Mouse (Mus musculus) heart, adult 2 months (tissue): ENCODE results near the gene Prkaca. TPM values are rescaled to one million over a fixed set of nuclear protein-coding genes. Genes with fewer than 3 reads are reported as not detected.

Experiments used
- DNase-seq, 2 experiments: peaks; one replicate each; pipeline ENCODE4 v3.0.0; 2021
- H3K27ac ChIP-seq: fragments of 200-600 bp; 2 replicates; pipeline ENCODE4 v1.8.1; 2022
- H3K27me3 ChIP-seq: fragments of 200-500 bp; 2 replicates; pipeline ENCODE4 v1.6.1; 2012; ENCODE audit warnings: mild to moderate bottlenecking, low read length, inconsistent platforms, mixed read lengths; ENCODE audit not compliant: control insufficient read depth, insufficient read depth
- H3K36me3 ChIP-seq: fragments of 200-500 bp; 2 replicates; pipeline ENCODE4 v1.6.1; 2012; ENCODE audit warnings: low read length, inconsistent platforms; ENCODE audit not compliant: control insufficient read depth, insufficient read depth
- H3K4me1 ChIP-seq: fragments of 200-500 bp; 2 replicates; pipeline ENCODE4 v1.6.1; 2011; ENCODE audit warnings: low read length; ENCODE audit not compliant: control insufficient read depth, insufficient read depth
- H3K4me3 ChIP-seq: fragments of 200-600 bp; 2 replicates; pipeline ENCODE4 v1.8.1; 2022
- H3K79me2 ChIP-seq: fragments of 200-500 bp; replicated peaks from 2 replicates; pipeline ENCODE4 v1.6.1; 2012; ENCODE audit warnings: mild to moderate bottlenecking, inconsistent platforms, low read length, moderate library complexity, mixed read lengths; ENCODE audit not compliant: control insufficient read depth, insufficient read depth
- H3K9ac ChIP-seq: fragments of 200-500 bp; 2 replicates; pipeline ENCODE4 v1.6.1; 2012; ENCODE audit warnings: low read depth, mild to moderate bottlenecking, control low read depth, inconsistent platforms, low read length, mixed read lengths
- CTCF ChIP-seq: fragments of 200-600 bp; IDR thresholded peaks from 2 replicates; pipeline ENCODE4 v1.8.1; 2022; ENCODE audit warnings: antibody characterized with exemption, mild to moderate bottlenecking, moderate library complexity
- EP300 ChIP-seq: fragments of 200-500 bp; IDR thresholded peaks from 2 replicates; pipeline ENCODE4 v1.6.1; 2011; ENCODE audit warnings: low read depth, low read length, control low read depth; ENCODE audit not compliant: insufficient read depth
- POLR2A ChIP-seq: fragments of 200-500 bp; IDR thresholded peaks from 2 replicates; pipeline ENCODE4 v1.6.1; 2011; ENCODE audit warnings: mild to moderate bottlenecking, low read depth, low read length, control low read depth; ENCODE audit not compliant: insufficient read depth
- WGBS: fragments of 180-500 bp; shearing (Covaris S2); methylation state at CpG from one replicate; pipeline ENCODE4 v1.1.7; 2018; 5-methylcytosine and 5-hydroxymethylcytosine counted together
- intact Hi-C: fragments of 180-260 bp; cut with DNase I; formaldehyde crosslinking; loops from one replicate; pipeline ENCODE4 v1.15.1; 2025
- polyA plus RNA-seq: library from polyadenylated mRNA; depleted of rRNA; stranded (reverse); fragments of >200 nt; gene quantifications from 2 replicates; pipeline ENCODE4 v1.2.3, GENCODE M21; 2012
- total RNA-seq, 2 experiments: library from RNA; stranded (reverse); gene quantifications; 2 replicates each; pipeline ENCODE4 v1.2.3; 2021

Prkaca gene
- total and polyA plus RNA-seq, 3 experiments = 239 to 331 (median 306) TPM

DNA sequence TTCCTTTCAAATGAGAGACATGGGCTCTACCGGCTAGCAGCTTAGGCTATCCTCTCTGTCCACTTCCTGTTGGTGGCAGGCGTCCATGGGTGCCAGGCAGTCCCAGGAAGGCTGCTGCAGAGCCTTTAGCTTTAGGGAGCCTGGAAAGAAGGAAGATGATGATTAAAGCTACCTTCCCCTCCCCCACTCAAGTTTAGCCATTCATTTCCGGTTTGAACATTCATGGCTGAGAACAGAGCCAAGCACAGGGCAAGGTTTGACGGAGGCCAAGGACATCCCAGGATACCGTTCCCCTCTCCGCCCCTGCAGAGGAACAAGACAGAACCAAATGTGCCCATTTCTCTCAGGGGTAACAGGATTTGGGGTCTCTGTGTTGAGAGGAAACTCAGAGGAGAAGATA is 4.9 kb downstream of the Prkaca start:
- Histone ChIP-seq H3K4me3 (peak overlapping the region; percentile 24), H3K27ac (peak overlapping the region; percentile 82)

DNA sequence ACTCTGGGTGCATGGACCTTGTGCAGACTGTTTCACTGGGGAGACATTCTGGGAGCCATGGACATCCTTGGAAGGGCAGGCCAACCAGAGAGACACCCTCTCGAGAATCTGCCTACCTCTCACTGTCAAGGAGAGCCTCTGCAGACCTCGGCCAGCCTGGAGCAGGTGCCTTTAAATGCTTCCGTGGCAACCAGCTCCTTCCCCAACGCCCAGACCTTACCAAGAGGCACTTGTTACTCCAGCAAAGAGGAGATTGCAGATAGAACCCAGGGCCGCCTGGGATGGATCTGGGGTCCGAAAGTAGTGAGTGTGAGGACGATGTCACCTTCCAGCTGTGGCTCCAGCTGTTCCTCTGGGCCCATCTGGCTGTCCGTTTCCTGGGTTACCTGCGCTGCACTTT is 5.4 kb downstream of the Prkaca start:
- Histone ChIP-seq H3K27me3 (no peaks in the 10 kb centered on the region), H3K27ac (peak overlapping the region; percentile 82), H3K4me3 (peak overlapping the region; percentile 24), H3K79me2 (peaks cover 2% of the 10 kb centered on the region), H3K9ac (peak overlapping the region; percentile 15), H3K4me1 (peaks cover 16% of the 10 kb centered on the region), H3K36me3 (no peaks in the 10 kb centered on the region)
- intact Hi-C loops = no loop called here
- WGBS = 69% methylated on average over 9 of the region's 9 CpGs
- TF ChIP-seq CTCF = no peak
- no peak for TF ChIP-seq POLR2A
- no peak for TF ChIP-seq EP300
- DNase-seq = no peak

More for the DNA sequence above, 4.9 kb downstream of the Prkaca start:
- TF ChIP-seq EP300 = no peak
- TF ChIP-seq POLR2A = no peak
- no peak for TF ChIP-seq CTCF
- Histone ChIP-seq H3K36me3 (no peaks in the 10 kb centered on the region), H3K4me1 (peaks cover 16% of the 10 kb centered on the region), H3K79me2 (peaks cover 6% of the 10 kb centered on the region), H3K9ac (peak overlapping the region; percentile 15), H3K27me3 (no peaks in the 10 kb centered on the region)
- WGBS = 1% methylated on average over 6 of the region's 6 CpGs
- intact Hi-C loops = no loop called here
- DNase-seq = peak in 1 of 2 experiments; percentile 35

DNA sequence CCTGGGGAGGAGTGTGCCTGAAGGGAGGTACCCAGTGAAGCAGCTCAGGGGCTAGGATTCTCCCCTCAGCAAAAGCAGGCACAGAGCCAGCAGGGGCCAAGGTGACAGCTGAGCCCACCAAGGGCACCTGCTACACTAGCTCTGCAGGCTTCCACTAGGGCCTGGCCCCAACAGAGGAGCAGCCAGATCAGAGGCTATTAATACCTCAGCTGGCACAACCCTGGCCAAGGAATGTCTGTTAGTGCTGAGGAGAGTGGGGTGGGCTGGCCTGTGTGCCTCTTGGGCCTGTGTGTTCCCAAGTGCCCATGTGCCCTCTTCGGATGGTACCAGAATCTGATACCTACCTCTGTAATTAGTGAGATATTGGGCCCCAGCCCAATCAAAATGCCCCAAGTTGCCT is 7.5 kb downstream of the Prkaca start:
- Histone ChIP-seq H3K27ac (peak overlapping the region; percentile 82), H3K4me1 (peaks cover 16% of the 10 kb centered on the region), H3K9ac (no peak overlapping the region)

DNA sequence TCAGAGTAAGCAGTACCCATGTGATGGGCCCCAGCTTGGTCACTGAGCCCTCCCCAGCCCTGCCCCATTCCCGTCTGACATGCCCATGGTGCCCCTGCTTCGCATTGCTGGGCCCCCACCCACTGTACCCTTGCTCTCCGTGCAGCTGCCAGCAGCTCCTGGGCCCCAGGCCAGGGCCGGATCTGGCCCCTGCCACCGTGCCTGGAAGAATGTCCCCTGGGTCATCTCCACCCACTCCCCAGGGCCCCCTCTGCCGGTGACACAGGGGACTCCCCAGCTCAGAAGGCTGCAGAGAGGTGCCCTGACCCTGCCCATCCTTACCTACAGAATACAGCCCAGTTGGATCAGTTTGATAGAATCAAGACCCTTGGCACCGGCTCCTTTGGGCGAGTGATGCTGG is 8.1 kb downstream of the Prkaca start:
- no peaks in the 10 kb centered on the region; the same call in 1 of the 2 replicates for H3K79me2 ChIP-seq
- DNase-seq = peak; percentile 79 to 85
- WGBS = 39% methylated on average over 8 of the region's 8 CpGs
- peaks cover 16% of the 10 kb centered on the region for H3K4me1 ChIP-seq
- no peaks in the 10 kb centered on the region for H3K27me3 ChIP-seq
- peak overlapping the region; percentile 82 for H3K27ac ChIP-seq
- peak; percentile 73 for TF ChIP-seq CTCF
- TF ChIP-seq POLR2A = no peak
- intact Hi-C loops = no loop called here
- no peak overlapping the region for H3K4me3 ChIP-seq
- H3K36me3 ChIP-seq = no peaks in the 10 kb centered on the region
- no peak overlapping the region for H3K9ac ChIP-seq

More for the DNA sequence above, 7.5 kb downstream of the Prkaca start:
- peak; percentile 65 to 81 for DNase-seq
- no peaks in the 10 kb centered on the region; the same call in 1 of the 2 replicates for H3K79me2 ChIP-seq
- intact Hi-C loops = no loop called here
- no peak overlapping the region for H3K4me3 ChIP-seq
- WGBS = 43% methylated on average over 1 of the region's 1 CpGs
- peak; percentile 59; the same call in 1 of the 2 replicates for TF ChIP-seq POLR2A
- 0 out of 2 replicates have a peak, but pooled peaks have one; percentile 9 for TF ChIP-seq CTCF
- peak; percentile 52; the same call in 1 of the 2 replicates for TF ChIP-seq EP300
- H3K27me3 ChIP-seq = no peaks in the 10 kb centered on the region
- H3K36me3 ChIP-seq = no peaks in the 10 kb centered on the region

DNA sequence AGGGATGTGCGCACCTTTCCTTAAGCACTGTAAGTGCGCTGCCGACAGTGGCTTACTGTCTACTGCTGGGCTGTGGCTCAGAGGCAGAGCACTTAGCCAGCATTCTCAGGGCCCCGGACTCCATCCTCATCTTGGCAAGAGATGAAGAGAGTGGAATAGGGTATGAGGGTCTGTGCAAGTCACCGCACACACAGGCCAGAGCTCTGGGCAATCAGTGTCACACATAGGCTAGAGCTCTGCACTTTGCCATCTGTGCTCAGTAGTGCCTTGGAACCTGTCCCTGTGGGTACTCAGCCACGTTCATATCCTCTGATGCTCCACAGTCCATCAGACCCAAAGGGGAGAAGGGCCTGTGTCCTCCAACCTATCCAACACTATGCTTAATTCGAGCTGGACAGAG is 8.7 kb downstream of the Prkaca start:
- H3K4me1 ChIP-seq = peaks cover 16% of the 10 kb centered on the region
- H3K27me3 ChIP-seq = no peaks in the 10 kb centered on the region
- intact Hi-C loops = no loop called here
- no peak for TF ChIP-seq CTCF
- no peak for TF ChIP-seq EP300
- no peak for TF ChIP-seq POLR2A
- peak overlapping the region; percentile 82 for H3K27ac ChIP-seq
- no peaks in the 10 kb centered on the region for H3K36me3 ChIP-seq
- no peaks in the 10 kb centered on the region; the same call in 1 of the 2 replicates for H3K79me2 ChIP-seq
- H3K9ac ChIP-seq = no peak overlapping the region
- 81% methylated on average over 7 of the region's 7 CpGs for WGBS
- DNase-seq = no peak
- no peak overlapping the region for H3K4me3 ChIP-seq

DNA sequence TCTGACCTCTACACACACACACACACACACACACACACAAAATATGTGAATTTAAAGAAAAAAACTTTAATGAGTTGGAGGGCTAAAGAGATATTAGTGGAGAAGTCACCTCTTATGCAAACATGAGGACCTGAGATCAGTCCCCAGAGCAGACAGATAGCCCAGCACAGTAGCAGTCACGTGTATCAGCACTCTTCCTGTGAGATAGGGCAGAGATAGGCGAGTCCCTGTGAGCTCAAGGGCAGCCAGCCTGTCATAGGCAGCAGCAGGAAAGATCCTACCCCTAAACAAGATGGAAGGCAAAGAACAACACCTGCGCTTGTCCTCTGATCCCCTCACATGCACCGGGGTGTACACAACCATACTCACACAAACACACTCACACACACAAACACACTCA is 9.7 kb downstream of the Prkaca start:
- H3K36me3 ChIP-seq = no peaks in the 10 kb centered on the region
- no peak for TF ChIP-seq EP300
- no peak for TF ChIP-seq POLR2A
- TF ChIP-seq CTCF = no peak

More for the DNA sequence above, 9.7 kb downstream of the Prkaca start:
- intact Hi-C loops = no loop called here
- Histone ChIP-seq H3K79me2 (no peaks in the 10 kb centered on the region; the same call in 1 of the 2 replicates), H3K9ac (no peak overlapping the region), H3K27ac (no peak overlapping the region), H3K27me3 (no peaks in the 10 kb centered on the region), H3K4me3 (no peak overlapping the region), H3K4me1 (peaks cover 10% of the 10 kb centered on the region)
- WGBS = 59% methylated on average over 4 of the region's 4 CpGs
- no peak for DNase-seq
